Mouse (Mus musculus): ENCODE data around the gene Gm28372.

The Gm28372 gene

DNA sequence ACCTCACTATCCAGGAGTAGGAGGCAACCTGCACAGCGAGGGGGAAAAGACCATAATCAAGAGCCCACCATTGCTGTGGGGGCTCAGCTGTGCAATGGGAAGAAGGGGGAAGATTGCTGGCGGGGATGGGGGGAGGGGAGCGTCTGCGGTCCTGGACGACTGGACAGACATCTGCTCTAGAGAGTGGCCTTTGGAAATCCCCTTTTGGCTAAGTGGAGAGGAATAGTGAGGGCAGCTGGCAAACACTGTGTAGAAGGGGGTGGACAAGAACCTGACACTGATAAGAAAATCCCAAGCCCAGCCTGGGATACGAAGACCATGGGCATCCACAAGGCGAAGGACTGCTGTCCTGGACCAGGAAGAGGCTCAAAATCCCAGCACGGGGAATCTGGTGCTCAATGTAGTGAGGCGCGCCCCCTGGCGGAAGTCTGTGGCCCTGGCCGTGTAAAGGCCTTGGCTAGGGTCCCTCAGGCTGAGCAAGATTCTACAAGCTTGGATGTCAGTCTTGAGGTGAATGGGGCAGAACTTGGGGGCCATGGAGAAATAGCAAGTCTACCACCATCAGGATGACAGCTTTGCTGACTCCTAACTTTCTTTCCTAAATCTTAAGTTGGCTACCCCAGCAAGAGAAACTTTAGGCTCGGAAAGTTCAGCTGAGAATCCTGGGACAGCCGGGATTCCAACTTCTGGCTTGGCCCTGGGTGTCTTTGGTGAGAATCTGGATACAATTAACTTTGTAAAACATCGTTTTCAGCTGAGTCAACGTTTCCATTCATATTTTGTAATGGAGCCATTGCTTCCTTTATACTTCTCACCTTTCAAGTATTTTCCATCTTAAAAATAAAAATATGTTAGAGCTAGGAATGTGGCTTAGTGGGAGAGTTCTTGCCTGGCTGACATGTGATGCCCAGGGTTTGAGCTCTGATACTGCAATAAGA is 6.8 kb downstream of the Gm28372 start:
- DNase-seq (ENCODE audit: low read depth, low spot score): peak; percentile 54

GRCm38 (mm10) chr2:130412775-130413174 is 7.7 kb downstream of the Gm28372 start:
- no peak for DNase-seq (ENCODE audit: low read depth, low spot score)

DNA sequence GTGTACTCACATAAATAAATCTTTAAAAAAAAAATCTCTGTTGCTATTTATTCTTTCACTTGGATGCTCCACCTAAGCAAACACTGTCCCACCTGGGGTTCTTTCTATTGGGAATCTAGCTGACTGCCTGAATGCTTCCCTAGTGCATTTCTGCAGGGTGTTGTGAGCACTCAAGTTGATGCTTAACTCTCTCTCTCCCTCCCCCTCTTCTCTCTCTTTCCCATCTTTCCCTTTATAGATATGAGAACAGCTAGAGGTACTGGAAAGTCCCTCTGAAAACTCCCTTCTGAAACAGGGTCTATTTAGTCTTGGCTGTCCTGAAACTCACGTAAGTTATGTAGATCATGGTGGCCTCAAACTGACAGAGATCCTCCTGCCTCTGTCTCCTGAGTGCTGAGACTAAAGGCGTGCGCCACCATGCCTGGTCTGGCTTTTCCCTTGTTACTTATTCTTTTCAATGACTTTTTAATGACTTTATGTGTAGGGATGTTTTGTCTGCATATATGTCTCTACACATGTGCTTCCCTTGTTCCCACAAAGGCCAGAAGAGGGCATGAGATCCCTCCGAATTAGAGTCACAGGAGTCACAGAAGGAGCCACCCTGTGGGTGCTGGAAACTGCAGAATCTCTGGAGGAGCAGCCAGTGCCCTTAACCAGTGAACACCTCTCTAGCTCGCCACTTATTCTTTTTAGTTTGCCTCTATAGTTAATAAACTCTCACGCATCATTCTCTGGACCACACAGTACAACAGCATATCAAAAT is 9.2 kb downstream of the Gm28372 start:
- no peak for DNase-seq (ENCODE audit: low read depth, low spot score)

DNA sequence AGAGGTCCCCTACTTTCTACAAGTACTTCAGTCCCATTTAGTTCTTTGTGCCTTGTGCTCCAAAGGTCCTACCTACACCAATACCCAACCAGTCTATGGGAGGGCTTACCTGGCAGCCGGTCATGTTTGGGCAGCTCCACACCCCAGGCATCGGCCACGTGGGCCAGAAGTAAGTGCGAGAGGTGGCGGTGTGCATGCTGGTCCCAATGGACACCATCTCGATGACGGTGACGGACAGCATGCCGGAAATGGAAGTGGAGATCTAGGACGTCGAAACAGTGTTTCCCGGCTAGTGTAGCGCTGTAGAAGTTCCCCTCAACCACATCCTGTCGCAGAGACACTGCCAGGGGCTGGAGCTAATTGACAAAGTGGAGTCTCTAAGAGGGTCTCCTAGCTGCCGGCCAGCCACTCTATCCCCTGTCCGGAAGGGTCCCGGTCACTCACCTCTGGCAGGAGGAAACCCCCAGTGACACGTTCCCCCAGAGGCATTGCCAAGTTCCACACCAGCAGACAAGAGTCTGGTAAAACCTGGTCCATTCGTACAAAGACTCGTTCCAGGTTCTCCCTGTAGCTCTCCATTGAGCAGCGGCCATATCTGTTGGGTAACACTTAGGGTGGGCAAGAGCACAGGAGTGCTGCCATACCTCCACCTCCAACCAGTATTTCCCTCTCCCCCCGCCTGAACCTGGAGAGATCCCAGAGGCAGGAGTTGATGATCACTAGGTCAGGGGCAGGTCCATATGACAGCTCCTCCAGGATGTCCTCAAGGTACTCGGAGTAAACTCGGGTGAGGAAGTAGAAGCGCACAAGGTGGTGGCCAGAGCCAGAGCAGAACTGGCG is 17.0 kb downstream of the Gm28372 start:
- DNase-seq (ENCODE audit: low read depth, low spot score): no peak

GRCm38 (mm10) chr2:130423397-130424125 is 18.5 kb downstream of the Gm28372 start:
- peak; percentile 85 for DNase-seq (ENCODE audit: low read depth, low spot score)

DNA sequence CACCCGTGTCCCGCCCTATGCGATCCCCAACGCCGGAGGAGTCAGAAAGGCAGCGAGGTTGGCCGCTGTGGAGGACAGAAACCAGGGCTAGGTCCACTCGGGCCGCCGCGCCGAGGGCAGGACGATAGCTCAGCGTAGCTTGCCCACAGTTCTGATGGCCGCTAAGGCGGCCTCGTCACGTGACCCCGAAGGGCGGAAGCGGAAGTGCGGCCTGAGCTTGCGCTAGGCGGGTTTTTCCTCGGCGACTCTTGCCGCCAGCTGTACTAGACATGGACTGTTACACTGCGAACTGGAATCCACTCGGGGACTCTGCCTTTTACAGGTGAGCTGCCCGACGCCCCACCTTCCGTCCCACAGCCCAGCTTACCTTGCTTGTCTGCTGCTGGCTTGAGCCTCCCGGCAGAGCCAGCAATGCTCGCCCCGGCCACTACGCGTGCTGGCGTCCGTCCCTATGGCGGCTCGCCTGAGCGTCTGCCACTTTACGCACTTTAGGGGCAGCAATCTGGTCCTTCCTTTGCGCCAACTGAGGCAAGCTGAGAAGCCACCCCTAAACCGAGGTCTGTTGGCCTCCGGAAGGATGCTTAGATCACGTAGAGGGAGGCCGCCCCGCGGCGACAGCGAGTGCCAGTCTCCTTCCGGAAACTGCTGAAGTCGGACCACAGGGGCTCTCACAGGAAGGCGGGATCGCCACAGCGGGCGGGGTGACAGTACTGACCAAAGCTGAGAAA is 19.3 kb downstream of the Gm28372 start, which contains the start of the genes Vps16 and Pced1a:
Gene Vps16 (plus strand): TSS at position 214 of the 728 bp plus-strand sequence.
Gene Pced1a (minus strand): TSS at position 576 of the 728 bp plus-strand sequence.
- DNase-seq (ENCODE audit: low read depth, low spot score): peak; percentile 94

GRCm38 (mm10) chr2:130425112-130425511 is 20.1 kb downstream of the Gm28372 start:
- DNase-seq (ENCODE audit: low read depth, low spot score): peak; percentile 17

DNA sequence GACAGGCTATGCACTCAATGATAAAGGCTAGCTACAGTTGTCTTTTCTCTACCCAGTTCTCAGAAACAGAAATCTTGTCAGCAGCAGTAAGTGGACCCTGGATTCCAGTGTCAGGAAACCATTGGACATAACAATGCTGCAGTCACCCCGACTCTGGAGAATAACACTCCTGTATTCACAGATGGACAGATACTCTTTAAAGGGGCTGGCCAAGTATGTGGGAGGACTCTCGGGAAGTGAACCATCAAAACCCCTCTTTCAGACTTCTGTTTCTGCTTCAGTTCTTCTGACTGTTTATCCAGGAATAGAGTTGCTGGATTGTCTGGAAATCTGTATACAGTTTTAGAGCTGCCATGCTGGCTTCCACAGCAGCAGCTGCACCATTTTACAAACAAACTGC is 24.8 kb downstream of the Gm28372 start:
- no peak for DNase-seq (ENCODE audit: low read depth, low spot score)

DNA sequence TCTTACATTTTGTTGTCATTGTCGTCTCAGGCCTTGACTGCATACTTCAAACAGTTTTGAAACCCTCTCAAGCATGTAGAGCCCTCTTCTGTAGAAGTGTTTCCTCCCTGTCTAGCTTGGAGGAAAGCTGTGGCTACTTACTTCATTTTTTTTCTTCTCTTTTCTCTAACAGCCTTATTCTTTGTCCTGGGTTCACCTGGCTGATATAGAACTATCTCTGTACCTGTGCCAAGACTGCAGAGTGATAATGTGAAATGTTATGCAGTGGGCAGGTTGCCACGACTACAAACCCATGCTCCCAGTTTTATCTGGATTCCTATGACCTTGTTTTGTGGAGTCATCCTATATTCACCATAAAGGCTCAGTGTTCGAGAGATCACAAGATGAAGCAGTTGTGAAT is 25.4 kb downstream of the Gm28372 start:
- DNase-seq (ENCODE audit: low read depth, low spot score): no peak

DNA sequence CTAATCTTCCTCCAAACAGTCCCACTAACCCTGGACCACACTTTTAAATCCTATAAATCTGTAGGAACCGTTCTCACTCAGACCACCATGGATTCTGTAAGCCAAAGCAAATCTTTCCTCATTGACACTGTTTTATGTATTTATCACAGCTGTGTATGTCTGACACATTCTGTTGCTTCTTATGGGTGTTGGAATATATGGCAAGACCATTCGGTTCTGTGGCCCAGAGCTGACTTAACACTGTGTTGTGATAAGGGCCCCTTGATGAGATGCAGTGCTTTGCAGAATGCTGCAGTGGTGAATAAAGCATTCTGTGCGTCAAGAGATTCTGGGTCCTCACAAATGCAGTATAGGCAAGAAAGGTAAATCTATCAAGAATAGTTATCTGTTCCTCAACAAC is 27.1 kb downstream of the Gm28372 start:
- DNase-seq (ENCODE audit: low read depth, low spot score): no peak

- peak; percentile 55 for DNase-seq (ENCODE audit: low read depth, low spot score)
Measured at GRCm38 (mm10) chr2:130433152-130433551, 28.1 kb downstream of the Gm28372 start.

- no peak for DNase-seq (ENCODE audit: low read depth, low spot score)
Measured at GRCm38 (mm10) chr2:130436769-130437168, 31.7 kb downstream of the Gm28372 start.

DNA sequence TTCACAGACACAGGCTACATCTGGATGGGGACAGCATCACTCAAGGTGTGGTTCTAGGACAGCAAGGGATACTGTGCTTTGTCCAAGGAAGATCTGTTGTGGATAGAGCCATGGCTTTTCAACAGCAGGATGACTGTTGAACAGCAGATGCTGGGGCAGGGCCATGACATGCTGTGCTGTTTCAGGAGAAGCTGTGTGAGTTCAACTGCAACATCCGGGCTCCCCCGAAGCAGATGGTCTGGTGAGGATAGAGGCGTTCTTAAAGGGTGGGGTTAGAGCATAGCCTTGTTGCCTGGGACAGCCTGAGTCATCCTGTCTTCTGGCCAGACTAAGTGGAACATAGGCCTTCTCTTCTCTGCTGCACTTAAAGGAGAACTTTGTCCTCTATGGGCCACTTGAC is 33.8 kb downstream of the Gm28372 start:
- no peak for DNase-seq (ENCODE audit: low read depth, low spot score)

DNA sequence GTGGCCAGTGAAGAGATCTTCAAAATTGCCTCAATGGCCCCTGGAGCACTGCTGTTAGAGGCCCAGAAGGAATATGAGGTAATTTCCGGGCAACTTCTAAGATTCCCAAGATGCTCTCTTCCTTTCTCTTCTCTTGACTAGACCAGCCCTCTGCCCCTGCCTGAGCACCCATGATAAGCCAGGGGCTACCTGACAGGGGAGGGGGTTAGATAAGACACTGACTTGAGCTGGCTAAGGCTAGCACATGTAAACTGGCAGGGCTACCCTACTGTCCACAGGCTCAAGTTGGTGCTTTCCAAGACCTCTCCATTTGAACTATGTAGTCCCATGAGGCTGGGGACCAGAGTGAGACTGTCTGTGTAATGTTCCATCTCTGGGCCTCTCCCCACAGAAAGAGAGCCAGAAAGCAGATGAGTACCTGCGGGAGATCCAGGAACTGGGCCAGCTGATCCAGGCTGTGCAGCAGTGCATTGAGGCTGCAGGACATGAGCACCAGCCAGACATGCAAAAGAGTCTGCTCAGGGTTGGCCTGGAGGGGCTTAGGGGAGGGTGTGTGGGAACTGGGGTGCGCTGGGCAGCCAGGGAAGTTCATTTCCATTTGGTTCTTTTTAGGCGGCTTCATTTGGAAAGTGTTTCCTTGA is 34.9 kb downstream of the Gm28372 start:
- DNase-seq (ENCODE audit: low read depth, low spot score): no peak

- no peak for DNase-seq (ENCODE audit: low read depth, low spot score)
Measured at GRCm38 (mm10) chr2:130442162-130442561, 37.1 kb downstream of the Gm28372 start.

DNA sequence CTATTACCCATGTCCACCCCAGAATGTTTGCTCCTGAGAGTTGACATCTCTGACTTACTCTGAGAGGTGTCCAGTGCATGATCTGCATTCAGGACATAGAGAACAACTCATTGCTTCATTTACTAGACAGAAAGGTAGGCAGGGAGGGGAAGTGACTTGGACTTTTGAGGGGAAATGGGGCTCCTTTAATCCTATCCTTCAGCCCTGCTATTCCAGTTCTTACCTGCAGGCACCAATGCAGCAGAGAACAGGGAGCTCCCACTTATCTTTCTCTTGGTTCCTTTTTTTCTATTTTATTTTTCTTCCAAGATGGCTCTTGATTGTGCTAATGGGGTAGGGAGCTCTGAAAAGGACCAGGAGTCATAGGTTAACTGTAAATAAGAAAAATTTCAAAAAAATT is 43.4 kb downstream of the Gm28372 start:
- no peak for DNase-seq (ENCODE audit: low read depth, low spot score)

GRCm38 (mm10) chr2:130449021-130449793 is 44.2 kb downstream of the Gm28372 start:
- peak; percentile 30 for DNase-seq (ENCODE audit: low read depth, low spot score)

DNA sequence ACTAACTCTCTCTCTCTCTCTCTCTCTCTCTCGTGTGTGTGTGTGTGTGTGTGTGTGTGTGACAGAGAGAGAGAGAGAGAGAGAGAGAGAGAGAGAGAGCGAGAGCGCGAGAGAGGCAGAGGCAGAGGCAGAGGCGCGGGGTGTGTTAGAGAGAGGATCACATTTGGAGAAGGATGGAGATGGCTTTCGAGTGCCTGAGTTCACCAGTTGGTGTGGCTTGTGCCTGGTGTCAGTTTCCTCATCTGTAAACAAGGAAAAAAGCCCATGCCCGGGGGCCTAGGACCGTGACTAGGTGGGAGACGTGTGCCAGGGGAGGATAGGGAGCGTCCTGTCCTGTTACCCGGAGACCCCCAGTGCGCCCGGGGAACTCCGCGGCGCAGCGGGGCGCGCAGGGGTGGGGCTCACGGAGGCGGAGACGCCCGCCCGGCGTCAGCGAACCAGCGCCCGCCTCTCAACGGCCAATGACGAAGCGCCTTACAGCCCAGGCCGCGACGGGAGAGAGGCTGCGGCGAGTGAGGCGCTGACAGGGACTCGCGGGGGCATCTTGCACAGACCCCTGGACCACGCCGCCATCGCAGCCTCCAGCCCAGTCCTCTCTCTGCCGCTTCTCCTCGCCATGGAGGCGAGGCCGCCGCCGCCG is 44.9 kb downstream of the Gm28372 start, which contains the start of gene Ptpra:
Gene Ptpra (plus strand): TSS at position 485 of the 640 bp plus-strand sequence.
- DNase-seq (ENCODE audit: low read depth, low spot score): peak; percentile 92
